Comparison of ENCODE assay signal across 8 mouse cellular contexts in genomic region chr8:45333493-45333892, GRCm38 (mm10). TPM values are rescaled to one million over a fixed set of nuclear protein-coding genes. Genes with fewer than 3 reads are reported as not detected.
A peak's percentile ranks its signal among the peaks of the same experiment; 100 is the strongest.
DNase-seq lines count a peak whose midpoint lies in the region; ATAC-seq and TF ChIP-seq lines count a peak whose summit lies in the region.

No protein-coding gene starts in this region.

- H3K36me3 ChIP-seq in spleen, adult 2 months (ENCODE audit: control insufficient read depth, insufficient read depth, low read length): no peaks in the 10 kb centered on the region
- 0 out of 2 replicates have a peak, but pooled peaks cover 4% of the 10 kb centered on the region for H3K36me3 ChIP-seq in kidney, embryonic 16.5 days (ENCODE audit: insufficient read depth, low read length)
- no peaks in the 10 kb centered on the region for H3K36me3 ChIP-seq in stomach, embryonic 16.5 days (ENCODE audit: control insufficient read depth, insufficient read depth, low read length)

- peak overlapping the region; percentile 85 for H3K4me3 ChIP-seq in spleen, adult 2 months (ENCODE audit: extremely low read depth, insufficient read depth, insufficient read length)
- peak overlapping the region; percentile 90 for H3K4me3 ChIP-seq in bone marrow macrophage, adult 2 months (ENCODE audit: insufficient read depth, low read length)
- peak overlapping the region; percentile 71 for H3K4me3 ChIP-seq in kidney, embryonic 16.5 days (ENCODE audit: low read length)
- H3K4me3 ChIP-seq in stomach, embryonic 16.5 days (replicated peaks; ENCODE audit: low read length): peak overlapping the region; percentile 73

- TF ChIP-seq CTCF in spleen, adult 2 months (IDR thresholded peaks at IDR 0.05; ENCODE audit: extremely low read depth, insufficient read depth, insufficient read length, insufficient replicate concordance): no peak
- TF ChIP-seq CTCF in bone marrow macrophage, adult 2 months (IDR thresholded peaks at IDR 0.05; ENCODE audit: low read depth, low read length): no peak

- H3K4me1 ChIP-seq in spleen, adult 2 months (ENCODE audit: control insufficient read depth, insufficient read depth, insufficient read length): peaks cover 8% of the 10 kb centered on the region
- peaks cover 15% of the 10 kb centered on the region for H3K4me1 ChIP-seq in bone marrow macrophage, adult 2 months (ENCODE audit: control insufficient read depth, insufficient read depth, low read length)
- peaks cover 7% of the 10 kb centered on the region; the same call in 1 of the 2 replicates for H3K4me1 ChIP-seq in kidney, embryonic 16.5 days (ENCODE audit: insufficient read depth, low read length)
- peaks cover 11% of the 10 kb centered on the region; the same call in 1 of the 2 replicates for H3K4me1 ChIP-seq in stomach, embryonic 16.5 days (ENCODE audit: control insufficient read depth, insufficient read depth, low read length)

- H3K9me3 ChIP-seq in kidney, embryonic 16.5 days (ENCODE audit: low read length): no peaks in the 10 kb centered on the region
- H3K9me3 ChIP-seq in stomach, embryonic 16.5 days (replicated peaks; ENCODE audit: control insufficient read depth, low read length): no peaks in the 10 kb centered on the region

- peak; percentile 74 for ATAC-seq in kidney, embryonic 16.5 days (ENCODE audit: low FRiP score, low TSS enrichment)
- peak; percentile 25; the same call in 1 of the 2 replicates for ATAC-seq in stomach, embryonic 16.5 days (ENCODE audit: insufficient read depth, low FRiP score)

- no peak for TF ChIP-seq POLR2A in spleen, adult 2 months (IDR thresholded peaks at IDR 0.05; ENCODE audit: low read depth, low read length)
- TF ChIP-seq POLR2A in bone marrow macrophage, adult 2 months (IDR thresholded peaks at IDR 0.05; ENCODE audit: borderline replicate concordance, low read depth, low read length): no peak

- 6% methylated on average over 8 of the region's 8 CpGs for WGBS in spleen, adult 2 months
- 5% methylated on average over 8 of the region's 8 CpGs for WGBS in kidney, embryonic 16.5 days
- WGBS in stomach, embryonic 16.5 days: 7% methylated on average over 8 of the region's 8 CpGs

- H3K9ac ChIP-seq in kidney, embryonic 16.5 days (replicated peaks; ENCODE audit: low read length): peak overlapping the region; percentile 71
- H3K9ac ChIP-seq in stomach, embryonic 16.5 days (ENCODE audit: low read length): peak overlapping the region; percentile 76

- H3K27ac ChIP-seq in spleen, adult 2 months (ENCODE audit: insufficient read depth, low read length): peak overlapping the region; percentile 43; the same call in 1 of the 2 replicates
- peak overlapping the region; percentile 94 for H3K27ac ChIP-seq in bone marrow macrophage, adult 2 months (ENCODE audit: insufficient read depth, low read depth, low read length)
- H3K27ac ChIP-seq in kidney, embryonic 16.5 days (ENCODE audit: low read length): no peak overlapping the region
- H3K27ac ChIP-seq in stomach, embryonic 16.5 days (ENCODE audit: low read length): no peak overlapping the region

- H3K4me2 ChIP-seq in kidney, embryonic 16.5 days (replicated peaks; ENCODE audit: low read depth, low read length): peak overlapping the region; percentile 92
- H3K4me2 ChIP-seq in stomach, embryonic 16.5 days (ENCODE audit: low read depth, low read length): peak overlapping the region; percentile 82

- peak in 1 of 2 experiments; percentile 9 for DNase-seq in spleen, adult 2 months (ENCODE audit: low read depth in 1 of 2, low spot score in 2 of 2)
- no peak for DNase-seq in spleen, adult 18-20 months
- DNase-seq in heart, adult 18-20 months: peak; percentile 49 to 57
- DNase-seq in lung, postnatal 4 days: peak; percentile 31 to 40
- no peak for DNase-seq in layer of hippocampus, postnatal 25 days (ENCODE audit: extremely low spot score in 1 of 2, low spot score in 1 of 2)

- H3K27me3 ChIP-seq in spleen, adult 2 months (ENCODE audit: control insufficient read depth, insufficient read depth, low read length): no peaks in the 10 kb centered on the region
- H3K27me3 ChIP-seq in kidney, embryonic 16.5 days (ENCODE audit: insufficient read depth, low read length): no peaks in the 10 kb centered on the region
- H3K27me3 ChIP-seq in stomach, embryonic 16.5 days (ENCODE audit: control insufficient read depth, insufficient read depth, low read length): no peaks in the 10 kb centered on the region

RNA-seq across cellular contexts. Expression of gene Cyp4v3, which starts 0.5 kb away (rescaled TPM):
- polyA plus RNA-seq in spleen, adult 2 months (2012; rRNA removed): 2.0 and 2.1 TPM in 2 replicates
- polyA plus RNA-seq in bone marrow macrophage, adult 2 months (2012; ENCODE audit: insufficient read depth, insufficient read length, missing spikeins): 59.1 and 61.2 TPM in 2 replicates
- 1 to 10 TPM; 2.2 to 2.8 TPM for total RNA-seq in heart, adult 18-20 months (2021)
- polyA plus RNA-seq in kidney, embryonic 16.5 days (2015; fragmentation: Nextera tagmentation; extraction: Ambion mirVana): 1.3 and 1.6 TPM in 2 replicates
- 5.6 and 5.7 TPM in 2 replicates for polyA plus RNA-seq in stomach, embryonic 16.5 days (2015; fragmentation: Nextera tagmentation; extraction: Ambion mirVana)
- 1 to 10 TPM; 7.7 TPM for total RNA-seq in layer of hippocampus, postnatal 25 days (2021)

RNA-seq across cellular contexts. Expression of gene Gm45753, which starts 25.2 kb away (rescaled TPM):
- not detected in 2 replicates for polyA plus RNA-seq in spleen, adult 2 months (2012; rRNA removed)
- polyA plus RNA-seq in bone marrow macrophage, adult 2 months (2012; ENCODE audit: insufficient read depth, insufficient read length, missing spikeins): not detected in 2 replicates
- not detected for total RNA-seq in heart, adult 18-20 months (2021)
- polyA plus RNA-seq in kidney, embryonic 16.5 days (2015; fragmentation: Nextera tagmentation; extraction: Ambion mirVana): 0.28 TPM in 1 of 2 replicates, not detected in the other
- 0.96 and 1.0 TPM in 2 replicates for polyA plus RNA-seq in stomach, embryonic 16.5 days (2015; fragmentation: Nextera tagmentation; extraction: Ambion mirVana)
- not detected for total RNA-seq in layer of hippocampus, postnatal 25 days (2021)

RNA-seq across cellular contexts. Expression of gene Klkb1, which starts 38.8 kb away (rescaled TPM):
- polyA plus RNA-seq in spleen, adult 2 months (2012; rRNA removed): 0.02 TPM in 2 replicates
- polyA plus RNA-seq in bone marrow macrophage, adult 2 months (2012; ENCODE audit: insufficient read depth, insufficient read length, missing spikeins): 0.15 and 0.24 TPM in 2 replicates
- not detected for total RNA-seq in heart, adult 18-20 months (2021)
- 0.08 and 0.22 TPM in 2 replicates for polyA plus RNA-seq in kidney, embryonic 16.5 days (2015; fragmentation: Nextera tagmentation; extraction: Ambion mirVana)
- polyA plus RNA-seq in stomach, embryonic 16.5 days (2015; fragmentation: Nextera tagmentation; extraction: Ambion mirVana): 0.29 and 0.48 TPM in 2 replicates
- total RNA-seq in layer of hippocampus, postnatal 25 days (2021): under 1 TPM in 1 of 2 experiments, not detected in 1; 0.05 TPM

RNA-seq across cellular contexts. Expression of gene Fam149a, which starts 48.6 kb away (rescaled TPM):
- 2.1 and 2.3 TPM in 2 replicates for polyA plus RNA-seq in spleen, adult 2 months (2012; rRNA removed)
- polyA plus RNA-seq in bone marrow macrophage, adult 2 months (2012; ENCODE audit: insufficient read depth, insufficient read length, missing spikeins): 0.29 and 0.50 TPM in 2 replicates
- total RNA-seq in heart, adult 18-20 months (2021): 1 to 10 TPM; 5.0 to 5.1 TPM
- polyA plus RNA-seq in kidney, embryonic 16.5 days (2015; fragmentation: Nextera tagmentation; extraction: Ambion mirVana): 44.4 and 52.0 TPM in 2 replicates
- 15.2 and 16.7 TPM in 2 replicates for polyA plus RNA-seq in stomach, embryonic 16.5 days (2015; fragmentation: Nextera tagmentation; extraction: Ambion mirVana)
- 10 to 100 TPM; 12.8 to 13.6 TPM for total RNA-seq in layer of hippocampus, postnatal 25 days (2021)

Comparison
In these comparisons a context has a peak if more than half of its experiments do, and no peak if none do; other contexts are left out.
1. DNase-seq: peak in heart, adult 18-20 months (2 of 2) and lung, postnatal 4 days (2 of 2); none in spleen, adult 18-20 months (0 of 2) and layer of hippocampus, postnatal 25 days (0 of 2).
2. H3K27ac ChIP-seq: peak in spleen, adult 2 months (single experiment) and bone marrow macrophage, adult 2 months (single experiment); none in kidney, embryonic 16.5 days (single experiment) and stomach, embryonic 16.5 days (single experiment).
3. Peak in every context shown above with its lines, with median percentiles within 50 percentile points of each other: H3K4me3 ChIP-seq.